Mouse (Mus musculus): ENCODE results near the gene Slc4a7.

- TF ChIP-seq CTCF (IDR thresholded peaks at IDR 0.05; ENCODE audit: borderline replicate concordance, control insufficient read depth, extremely low read depth, insufficient read depth, low read length, poor library complexity): no peak
- TF ChIP-seq POLR2A (IDR thresholded peaks at IDR 0.05; ENCODE audit: control insufficient read depth, extremely low read depth, insufficient read depth, low read length, poor library complexity): no peak
Measured at GRCm38 (mm10) chr14:14834266-14834665, 132.2 kb downstream of the Slc4a7 start.
